Mouse (Mus musculus) urinary bladder, adult 18-20 months (tissue): ENCODE measurements around the gene Lgals7.

Experiments
- DNase-seq, 2 experiments: peaks; one replicate each; pipeline ENCODE4 v3.0.0; 2022; ENCODE audit warnings: low spot score in 2 of 2, mixed read lengths in 2 of 2

Gene Lgals7

GRCm38 (mm10) chr7:28863540-28863939, at the start of gene Lgals7:
TSS of gene Lgals7 (plus strand) at chr7:28863853.
- no peak for DNase-seq

- no peak for DNase-seq
Observed at GRCm38 (mm10) chr7:28814306-28815034, 49.2 kb upstream of the Lgals7 start.

- no peak for DNase-seq
Observed at GRCm38 (mm10) chr7:28815230-28815629, 48.4 kb upstream of the Lgals7 start.

- DNase-seq = no peak
Observed at GRCm38 (mm10) chr7:28816201-28816600, 47.5 kb upstream of the Lgals7 start.

- DNase-seq = no peak
Observed at GRCm38 (mm10) chr7:28816920-28817319, 46.7 kb upstream of the Lgals7 start.

- no peak for DNase-seq
Observed at GRCm38 (mm10) chr7:28817524-28817923, 46.1 kb upstream of the Lgals7 start.

- no peak for DNase-seq
Observed at GRCm38 (mm10) chr7:28817957-28818356, 45.7 kb upstream of the Lgals7 start.

- no peak for DNase-seq
Observed at GRCm38 (mm10) chr7:28818436-28818835, 45.2 kb upstream of the Lgals7 start.

GRCm38 (mm10) chr7:28818861-28819452, 44.7 kb upstream of the Lgals7 start:
- DNase-seq = no peak

GRCm38 (mm10) chr7:28819571-28819970, 44.1 kb upstream of the Lgals7 start:
- no peak for DNase-seq

GRCm38 (mm10) chr7:28820358-28821260, 43.0 kb upstream of the Lgals7 start:
- no peak for DNase-seq

GRCm38 (mm10) chr7:28821261-28821831, 42.3 kb upstream of the Lgals7 start:
- DNase-seq = no peak

GRCm38 (mm10) chr7:28822556-28822955, 41.1 kb upstream of the Lgals7 start:
- DNase-seq = no peak

- no peak for DNase-seq
Observed at GRCm38 (mm10) chr7:28822993-28823903, 40.4 kb upstream of the Lgals7 start.

GRCm38 (mm10) chr7:28823932-28824331, 39.7 kb upstream of the Lgals7 start:
- DNase-seq = no peak

GRCm38 (mm10) chr7:28824941-28825685, 38.5 kb upstream of the Lgals7 start, which contains the start of gene Ech1:
TSS of gene Ech1 (plus strand) at chr7:28825217.
- peak; percentile 81 to 90 for DNase-seq

- peak in 1 of 2 experiments; percentile 47 for DNase-seq
Observed at GRCm38 (mm10) chr7:28825686-28826401, 37.8 kb upstream of the Lgals7 start.

GRCm38 (mm10) chr7:28826402-28826772, 37.3 kb upstream of the Lgals7 start:
- no peak for DNase-seq

GRCm38 (mm10) chr7:28827338-28827737, 36.3 kb upstream of the Lgals7 start:
- no peak for DNase-seq

- no peak for DNase-seq
Observed at GRCm38 (mm10) chr7:28829821-28830220, 33.8 kb upstream of the Lgals7 start.
